ENCODE assay signal across 30 mouse cellular contexts in the genomic region with DNA sequence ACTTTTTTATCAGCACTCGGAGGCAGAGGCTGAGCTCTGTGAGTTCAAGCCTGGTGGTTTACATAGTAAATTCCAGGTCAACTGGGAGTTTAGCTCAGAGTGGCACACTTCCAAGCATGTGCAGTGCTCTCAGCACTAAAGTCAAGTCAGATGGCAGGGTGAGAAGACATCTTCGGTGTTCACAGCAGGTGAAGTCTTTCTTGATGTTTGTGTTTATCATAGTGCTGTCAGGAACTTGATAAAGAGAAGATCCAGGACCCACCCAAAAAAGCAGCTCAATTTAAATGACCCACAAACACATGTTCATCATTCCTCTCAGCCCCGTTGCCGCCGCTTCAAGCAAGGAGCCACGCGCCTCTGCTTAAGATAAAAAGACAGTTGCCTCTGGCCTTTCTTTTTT. TPM values are rescaled to one million over a fixed set of nuclear protein-coding genes. Genes with fewer than 3 reads are reported as not detected.
"Had no signal": no experiment of that assay in that cellular context is flagged by ENCODE, and none has a peak within 500 bp of the region (broad histone marks: within the 10 kb centered on the region; RNA-seq: fewer than 3 reads in every experiment).

No protein-coding gene starts in this region.

- H3K27me3 ChIP-seq: midbrain, embryonic 13.5 days; neural tube, embryonic 13.5 days; stomach, embryonic 15.5 days had no signal

- DNase-seq: kidney, adult 2 months; kidney, postnatal 25 days; layer of hippocampus, adult 9-11 months; lung, adult 2 months; lung, postnatal 14 days; lung, postnatal 4 days; right cerebral cortex, postnatal 25 days; spleen, adult 18-20 months; thymus, postnatal 25 days had no signal

- H3K27ac ChIP-seq: kidney, postnatal 0 days; layer of hippocampus, adult 2 months; midbrain, embryonic 10.5 days; midbrain, embryonic 13.5 days; neural tube, embryonic 13.5 days; stomach, embryonic 15.5 days had no signal

- H3K4me3 ChIP-seq: layer of hippocampus, adult 2 months; midbrain, embryonic 10.5 days; midbrain, embryonic 13.5 days; myocyte; neural tube, embryonic 13.5 days; stomach, embryonic 15.5 days had no signal

- H3K9me3 ChIP-seq: midbrain, embryonic 10.5 days; midbrain, embryonic 13.5 days; neural tube, embryonic 13.5 days; stomach, embryonic 15.5 days had no signal

- H3K9ac ChIP-seq: midbrain, embryonic 13.5 days; neural tube, embryonic 13.5 days; stomach, embryonic 15.5 days had no signal

- H3K4me1 ChIP-seq: midbrain, embryonic 10.5 days; midbrain, embryonic 13.5 days; neural tube, embryonic 13.5 days; stomach, embryonic 15.5 days had no signal

- ATAC-seq: intestine, embryonic 16.5 days; midbrain, embryonic 13.5 days; midbrain, embryonic 16.5 days had no signal

- H3K4me2 ChIP-seq: midbrain, embryonic 13.5 days; neural tube, embryonic 13.5 days; stomach, embryonic 15.5 days had no signal

RNA-seq across cellular contexts. Expression of a gene that starts 11.0 kb away (rescaled TPM):
- total RNA-seq: layer of hippocampus, adult 2 months; layer of hippocampus, postnatal 25 days; left cerebral cortex, adult 18-20 months; left cerebral cortex, postnatal 36 days; megakaryocyte, adult 5-6 weeks; monocyte, adult 5-6 weeks; neutrophil, adult 5-6 weeks had no signal
- polyA plus RNA-seq: intestine, embryonic 16.5 days; kidney, adult 2 months; kidney, embryonic 14.5 days; kidney, postnatal 0 days; large intestine, adult 2 months; limb, embryonic 11.5 days; limb, embryonic 14.5 days; lung, adult 2 months; lung, embryonic 16.5 days; midbrain, embryonic 10.5 days; midbrain, embryonic 13.5 days; midbrain, embryonic 16.5 days; myocyte; neural tube, embryonic 13.5 days; stomach, embryonic 15.5 days; thymus, postnatal 0 days had no signal
